Mouse (Mus musculus) CH12.LX (cell line): ENCODE results near the gene Gm40193.

Experiments
- CHD2 ChIP-seq: IDR thresholded peaks from 2 replicates; pipeline ENCODE4 v1.6.1; 2011; ENCODE audit warnings: low read length, improper control_type of control experiment
- CTCF ChIP-seq, 2 experiments: IDR thresholded peaks in 1 of 2; conservative IDR thresholded peaks in 1 of 2; 2 replicates each; pipeline ENCODE4 v1.5.1; 2011 to 2012; ENCODE audit warnings: low read depth in 2 of 2, low read length in 2 of 2, improper control_type of control experiment in 1 of 2, inconsistent platforms in 1 of 2, mild to moderate bottlenecking in 1 of 2, moderate library complexity in 1 of 2
- E2F4 ChIP-seq: IDR thresholded peaks from 2 replicates; pipeline ENCODE4 v1.6.1; 2011; ENCODE audit warnings: low read depth, low read length, improper control_type of control experiment; ENCODE audit not compliant: insufficient replicate concordance
- EP300 ChIP-seq: IDR thresholded peaks from 2 replicates; pipeline ENCODE4 v1.6.1; 2011; ENCODE audit warnings: low read length, improper control_type of control experiment
- MAZ ChIP-seq: IDR thresholded peaks from 2 replicates; pipeline ENCODE4 v1.6.1; 2012; ENCODE audit warnings: low read depth, mild to moderate bottlenecking, inconsistent platforms, low read length, improper control_type of control experiment, moderate library complexity
- POLR2A ChIP-seq: IDR thresholded peaks from 2 replicates; pipeline ENCODE4 v1.6.1; 2011; ENCODE audit warnings: low read depth, mild to moderate bottlenecking, improper control_type of control experiment, low read length
- RCOR1 ChIP-seq: conservative IDR thresholded peaks from 2 replicates; pipeline ENCODE4 v1.6.1; 2012; ENCODE audit warnings: low read depth, mild to moderate bottlenecking, inconsistent platforms, low read length, improper control_type of control experiment
- UBTF ChIP-seq: IDR thresholded peaks from 2 replicates; pipeline ENCODE4 v1.6.1; 2012; ENCODE audit warnings: low read depth, mild to moderate bottlenecking, inconsistent platforms, low read length, improper control_type of control experiment, moderate library complexity
- USF1 ChIP-seq: IDR thresholded peaks from 2 replicates; pipeline ENCODE4 v1.6.1; 2014; ENCODE audit warnings: low read depth, mild to moderate bottlenecking, inconsistent platforms, low read length, improper control_type of control experiment
- ZC3H11A ChIP-seq: IDR thresholded peaks from 2 replicates; pipeline ENCODE4 v1.6.1; 2012; ENCODE audit warnings: low read depth, mild to moderate bottlenecking, inconsistent platforms, low read length, improper control_type of control experiment

DNA sequence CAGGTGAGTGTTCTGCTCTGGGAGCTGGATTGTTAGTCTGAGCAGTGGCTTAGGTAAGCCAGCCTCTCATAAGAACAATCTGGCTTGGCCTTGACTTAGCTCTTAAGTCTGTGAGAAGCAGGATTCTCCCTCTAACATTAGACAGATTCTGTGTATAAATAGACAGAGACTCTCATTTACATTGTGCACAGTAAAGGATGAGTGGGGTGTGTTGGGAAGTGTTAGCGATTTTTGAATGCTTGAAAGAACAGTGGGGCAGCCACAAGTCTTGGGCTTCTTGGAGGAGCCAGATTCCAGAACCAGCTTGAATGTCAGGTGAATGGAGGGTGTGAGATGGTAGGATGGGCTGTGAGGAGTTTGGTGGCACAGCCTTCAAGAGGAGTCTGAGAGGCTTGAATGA, 38.9 kb upstream of the Gm40193 start:
- no peak for TF ChIP-seq POLR2A
- TF ChIP-seq CTCF (conservative IDR thresholded peaks at IDR 0.05 in 1 of 2, IDR thresholded peaks at IDR 0.05 in 1 of 2; ENCODE audit: low read depth in 2 of 2, low read length in 2 of 2): no peak
- no peak for TF ChIP-seq E2F4
- TF ChIP-seq RCOR1: no peak
- TF ChIP-seq ZC3H11A: no peak
- no peak for TF ChIP-seq MAZ
- no peak for TF ChIP-seq EP300
- TF ChIP-seq UBTF: no peak
- no peak for TF ChIP-seq USF1
- no peak for TF ChIP-seq CHD2
